Mouse (Mus musculus): ENCODE results near the gene Map7d1.

- TF ChIP-seq CTCF (IDR thresholded peaks at IDR 0.05; ENCODE audit: insufficient read depth, low read depth, low read length) (no peak), POLR2A (IDR thresholded peaks at IDR 0.05; ENCODE audit: insufficient read depth, low read depth, low read length) (no peak)
Measured at GRCm38 (mm10) chr4:126254315-126255112, 1.6 kb downstream of the Map7d1 start.

Data from olfactory bulb, adult 2 months (tissue).